Mouse (Mus musculus) midbrain, embryonic 12.5 days (tissue): ENCODE results near the gene Mis18bp1. TPM values are rescaled to one million over a fixed set of nuclear protein-coding genes. Genes with fewer than 3 reads are reported as not detected.
"Not testable (repeated sequence)": the region's sequence is repeated elsewhere in the genome, so short reads cannot be mapped to it uniquely, and the experiment has no call there.

ENCODE experiments used
- ATAC-seq: fragments of 200-750 bp; cut with Nextera tagmentation; 2 replicates; pipeline ENCODE4 v1.8.0; 2017; ENCODE audit warnings: low read depth, moderate TSS enrichment, moderate library complexity; ENCODE audit not compliant: low FRiP score
- H3K27ac ChIP-seq: fragments of 300-500 bp; sonication (generic); replicated peaks from 2 replicates; pipeline ENCODE4 v1.5.1; 2016; ENCODE audit warnings: mild to moderate bottlenecking
- H3K27me3 ChIP-seq: fragments of 300-500 bp; sonication (generic); 2 replicates; pipeline ENCODE4 v1.6.1; 2016; ENCODE audit warnings: mild to moderate bottlenecking
- H3K36me3 ChIP-seq: fragments of 300-500 bp; sonication (generic); 2 replicates; pipeline ENCODE4 v1.6.1; 2016
- H3K4me1 ChIP-seq: fragments of 300-500 bp; sonication (generic); 2 replicates; pipeline ENCODE4 v1.6.1; 2016
- H3K4me2 ChIP-seq: fragments of 300-500 bp; sonication (generic); replicated peaks from 2 replicates; pipeline ENCODE4 v1.6.1; 2016; ENCODE audit warnings: mild to moderate bottlenecking, moderate library complexity
- H3K4me3 ChIP-seq: fragments of 300-500 bp; sonication (generic); 2 replicates; pipeline ENCODE4 v1.5.1; 2016; ENCODE audit warnings: mild to moderate bottlenecking
- H3K9ac ChIP-seq: fragments of 300-500 bp; sonication (generic); replicated peaks from 2 replicates; pipeline ENCODE4 v1.6.1; 2016; ENCODE audit warnings: mild to moderate bottlenecking, moderate library complexity
- H3K9me3 ChIP-seq: fragments of 300-500 bp; sonication (generic); 2 replicates; pipeline ENCODE4 v1.6.1; 2016; ENCODE audit warnings: mild to moderate bottlenecking
- WGBS: fragments of 180-500 bp; shearing (Covaris S2); methylation state at CpG from one replicate; pipeline ENCODE4 v1.1.7; 2016; 5-methylcytosine and 5-hydroxymethylcytosine counted together
- polyA plus RNA-seq: library from polyadenylated mRNA; unstranded; fragments of >200 nt; fragmentation: Nextera tagmentation; extraction: Ambion mirVana; gene quantifications from 2 replicates; pipeline ENCODE4 v1.2.1, GENCODE M21; 2016

Mis18bp1 gene
- polyA plus RNA-seq, 1 experiment from 2014 or later = 63.4 TPM

GRCm38 (mm10) chr12:65114978-65115377 is 57.4 kb downstream of the Mis18bp1 start:
- H3K27ac ChIP-seq, ATAC-seq, H3K9ac ChIP-seq, H3K27me3 ChIP-seq, H3K4me2 ChIP-seq, H3K4me1 ChIP-seq, H3K4me3 ChIP-seq, H3K9me3 ChIP-seq: not testable (repeated sequence)
- peaks cover 42% of the 10 kb centered on the region for H3K36me3 ChIP-seq
- 91% methylated on average over 3 of the region's 3 CpGs for WGBS

GRCm38 (mm10) chr12:65113925-65114324 is 58.5 kb downstream of the Mis18bp1 start:
- ATAC-seq = no peak
- Histone ChIP-seq H3K27ac (no peak overlapping the region), H3K4me1 (no peaks in the 10 kb centered on the region), H3K36me3 (peaks cover 42% of the 10 kb centered on the region), H3K4me2 (no peak overlapping the region), H3K9ac (no peak overlapping the region), H3K4me3 (no peak overlapping the region), H3K9me3 (no peaks in the 10 kb centered on the region), H3K27me3 (no peaks in the 10 kb centered on the region)
- WGBS = 88% methylated on average over 4 of the region's 4 CpGs

GRCm38 (mm10) chr12:65112811-65113210 is 59.6 kb downstream of the Mis18bp1 start:
- Histone ChIP-seq H3K4me3 (no peak overlapping the region), H3K9me3 (no peaks in the 10 kb centered on the region), H3K4me1 (no peaks in the 10 kb centered on the region), H3K36me3 (peaks cover 40% of the 10 kb centered on the region), H3K9ac (no peak overlapping the region), H3K27me3 (no peaks in the 10 kb centered on the region), H3K4me2 (no peak overlapping the region), H3K27ac (no peak overlapping the region)
- no peak for ATAC-seq
- whole genome bisulfite sequencing = 93% methylated on average over 1 of the region's 1 CpGs

GRCm38 (mm10) chr12:65111503-65111902 is 60.9 kb downstream of the Mis18bp1 start:
- H3K36me3 ChIP-seq = peaks cover 42% of the 10 kb centered on the region
- WGBS = 94% methylated on average over 3 of the region's 3 CpGs
- no peak overlapping the region for H3K4me3 ChIP-seq

GRCm38 (mm10) chr12:65108746-65109145 is 63.7 kb downstream of the Mis18bp1 start:
- H3K36me3 ChIP-seq = peaks cover 50% of the 10 kb centered on the region
- no peaks in the 10 kb centered on the region for H3K27me3 ChIP-seq
- H3K4me1 ChIP-seq = no peaks in the 10 kb centered on the region
- ATAC-seq = no peak
- WGBS = 71% methylated on average over 1 of the region's 1 CpGs
- H3K4me3 ChIP-seq = no peak overlapping the region
- no peaks in the 10 kb centered on the region for H3K9me3 ChIP-seq
- H3K4me2 ChIP-seq = no peak overlapping the region
- H3K9ac ChIP-seq = no peak overlapping the region
- H3K27ac ChIP-seq = no peak overlapping the region

More at GRCm38 (mm10) chr12:65111503-65111902, 60.9 kb downstream of the Mis18bp1 start:
- no peaks in the 10 kb centered on the region for H3K27me3 ChIP-seq
- no peaks in the 10 kb centered on the region for H3K9me3 ChIP-seq
- H3K9ac ChIP-seq = no peak overlapping the region
- no peaks in the 10 kb centered on the region for H3K4me1 ChIP-seq
- H3K4me2 ChIP-seq = no peak overlapping the region
- no peak for ATAC-seq
- no peak overlapping the region for H3K27ac ChIP-seq

Other genes with a start within 250 kb of the Mis18bp1 start
- 19.5 and 20.4 TPM in 2 replicates for gene Klhl28, start 207.1 kb downstream of the Mis18bp1 start, polyA plus RNA-seq
- gene Togaram1, start 206.8 kb downstream of the Mis18bp1 start, polyA plus RNA-seq = 27.5 and 33.4 TPM in 2 replicates
- gene Prpf39, start 136.3 kb downstream of the Mis18bp1 start, polyA plus RNA-seq = 66.9 and 68.1 TPM in 2 replicates
- 619 and 629 TPM in 2 replicates for gene Fkbp3, start 98.6 kb downstream of the Mis18bp1 start, polyA plus RNA-seq
- 14.3 and 15.9 TPM in 2 replicates for gene Fancm, start 97.0 kb downstream of the Mis18bp1 start, polyA plus RNA-seq
- gene Wdr20rt, start 52.9 kb upstream of the Mis18bp1 start, polyA plus RNA-seq = not detected in 2 replicates